Comparison of ENCODE assay signal across 19 mouse cellular contexts in genomic region chr9:114416646-114417517, GRCm38 (mm10). TPM values are rescaled to one million over a fixed set of nuclear protein-coding genes. Genes with fewer than 3 reads are reported as not detected.
A peak's percentile ranks its signal among the peaks of the same experiment; 100 is the strongest.
DNase-seq lines count a peak whose midpoint lies in the region; ATAC-seq and TF ChIP-seq lines count a peak whose summit lies in the region.
"Had no signal": no experiment of that assay in that cellular context is flagged by ENCODE, and none has a peak within 500 bp of the region (broad histone marks: within the 10 kb centered on the region; RNA-seq: fewer than 3 reads in every experiment).

No protein-coding gene starts in this region.

- no peak overlapping the region for H3K27ac ChIP-seq in midbrain, embryonic 11.5 days (ENCODE audit: low read depth, low read length)
- no peak overlapping the region for H3K27ac ChIP-seq in midbrain, postnatal 0 days (ENCODE audit: low read depth, low read length)
- no peak overlapping the region for H3K27ac ChIP-seq in forebrain, postnatal 0 days (ENCODE audit: low read depth, low read length)
- H3K27ac ChIP-seq: embryonic facial prominence, embryonic 13.5 days; forebrain, embryonic 15.5 days; limb, embryonic 10.5 days; liver, embryonic 15.5 days; neural tube, embryonic 15.5 days had no signal

- peak; percentile 23 for DNase-seq in midbrain, embryonic 11.5 days (ENCODE audit: low spot score, missing footprints)
- DNase-seq in midbrain, postnatal 0 days (ENCODE audit: low spot score), result no peak
- peak; percentile 48 to 67 for DNase-seq in kidney, adult 8-10 months
- peak; percentile 51 for DNase-seq in kidney, postnatal 14 days
- no peak for DNase-seq in adrenal gland, adult 8-10 months
- no peak for DNase-seq in forebrain, postnatal 0 days
- DNase-seq in gastrocnemius, adult 8-10 months (ENCODE audit: low spot score in 2 of 2), result no peak
- DNase-seq in Muller cell, postnatal 12 days (ENCODE audit: inconsistent ontology term), result no peak
- DNase-seq: cerebellum, adult 9-10 months; gastrocnemius, postnatal 36 days; lung, postnatal 10 days; midbrain, embryonic 14.5 days; right cerebral cortex, postnatal 25 days had no signal

- H3K4me2 ChIP-seq in midbrain, embryonic 11.5 days, result no peak overlapping the region
- no peak overlapping the region for H3K4me2 ChIP-seq in midbrain, postnatal 0 days (ENCODE audit: low read depth, low read length, poor library complexity, severe bottlenecking)
- H3K4me2 ChIP-seq in forebrain, postnatal 0 days (ENCODE audit: low read depth), result no peak overlapping the region
- H3K4me2 ChIP-seq: embryonic facial prominence, embryonic 13.5 days; forebrain, embryonic 15.5 days; liver, embryonic 15.5 days; neural tube, embryonic 15.5 days had no signal

- no peaks in the 10 kb centered on the region for H3K9me3 ChIP-seq in midbrain, embryonic 11.5 days (ENCODE audit: control insufficient read depth, low read length)
- H3K9me3 ChIP-seq in midbrain, postnatal 0 days (ENCODE audit: low read length), result no peaks in the 10 kb centered on the region
- no peaks in the 10 kb centered on the region for H3K9me3 ChIP-seq in forebrain, postnatal 0 days (ENCODE audit: low read length)
- H3K9me3 ChIP-seq: embryonic facial prominence, embryonic 13.5 days; forebrain, embryonic 15.5 days; limb, embryonic 10.5 days; liver, embryonic 15.5 days; neural tube, embryonic 15.5 days had no signal

- no peak overlapping the region for H3K9ac ChIP-seq in midbrain, embryonic 11.5 days (ENCODE audit: low read length)
- no peak overlapping the region for H3K9ac ChIP-seq in midbrain, postnatal 0 days (replicated peaks; ENCODE audit: low read length, poor library complexity, severe bottlenecking)
- no peak overlapping the region for H3K9ac ChIP-seq in forebrain, postnatal 0 days
- H3K9ac ChIP-seq: embryonic facial prominence, embryonic 13.5 days; forebrain, embryonic 15.5 days; liver, embryonic 15.5 days; neural tube, embryonic 15.5 days had no signal

- no peak overlapping the region for H3K4me3 ChIP-seq in midbrain, embryonic 11.5 days (ENCODE audit: low read depth, low read length)
- H3K4me3 ChIP-seq in midbrain, postnatal 0 days (ENCODE audit: low read depth, low read length), result no peak overlapping the region
- H3K4me3 ChIP-seq in forebrain, postnatal 0 days (ENCODE audit: low read depth, low read length), result no peak overlapping the region
- H3K4me3 ChIP-seq: embryonic facial prominence, embryonic 13.5 days; forebrain, embryonic 15.5 days; limb, embryonic 10.5 days; liver, embryonic 15.5 days; neural tube, embryonic 15.5 days had no signal

- TF ChIP-seq CTCF in midbrain, postnatal 0 days (IDR thresholded peaks at IDR 0.05), result no peak
- no peak for TF ChIP-seq CTCF in forebrain, postnatal 0 days (IDR thresholded peaks at IDR 0.05; ENCODE audit: low read depth)

- no peaks in the 10 kb centered on the region for H3K27me3 ChIP-seq in midbrain, embryonic 11.5 days (ENCODE audit: control insufficient read depth, insufficient read depth, low read length)
- H3K27me3 ChIP-seq in midbrain, postnatal 0 days (ENCODE audit: insufficient read depth, low read length), result no peaks in the 10 kb centered on the region
- H3K27me3 ChIP-seq in forebrain, postnatal 0 days (ENCODE audit: insufficient read depth, low read length), result no peaks in the 10 kb centered on the region
- H3K27me3 ChIP-seq: CH12.LX; embryonic facial prominence, embryonic 13.5 days; forebrain, embryonic 15.5 days; liver, embryonic 15.5 days; neural tube, embryonic 15.5 days had no signal

- H3K36me3 ChIP-seq in midbrain, embryonic 11.5 days (ENCODE audit: control insufficient read depth, insufficient read depth, low read length), result no peaks in the 10 kb centered on the region; the same call in 1 of the 2 replicates
- H3K36me3 ChIP-seq in midbrain, postnatal 0 days (ENCODE audit: insufficient read depth, low read length), result no peaks in the 10 kb centered on the region
- H3K36me3 ChIP-seq in forebrain, postnatal 0 days (ENCODE audit: insufficient read depth), result no peaks in the 10 kb centered on the region
- H3K36me3 ChIP-seq: forebrain, embryonic 15.5 days; neural tube, embryonic 15.5 days had no signal

- WGBS in midbrain, embryonic 11.5 days, result 93% methylated on average over 21 of the region's 21 CpGs
- WGBS in midbrain, postnatal 0 days, result 96% methylated on average over 21 of the region's 21 CpGs
- WGBS in forebrain, postnatal 0 days, result 95% methylated on average over 21 of the region's 21 CpGs

- no peaks in the 10 kb centered on the region for H3K4me1 ChIP-seq in midbrain, embryonic 11.5 days (ENCODE audit: control insufficient read depth, insufficient read depth, low read length)
- no peaks in the 10 kb centered on the region for H3K4me1 ChIP-seq in midbrain, postnatal 0 days (ENCODE audit: insufficient read depth, low read length)
- H3K4me1 ChIP-seq in forebrain, postnatal 0 days (ENCODE audit: insufficient read depth), result no peaks in the 10 kb centered on the region
- H3K4me1 ChIP-seq: embryonic facial prominence, embryonic 13.5 days; forebrain, embryonic 15.5 days; limb, embryonic 10.5 days; neural tube, embryonic 15.5 days had no signal

- no peak for ATAC-seq in midbrain, embryonic 11.5 days (ENCODE audit: low FRiP score)
- ATAC-seq in midbrain, postnatal 0 days (ENCODE audit: low FRiP score), result no peak
- no peak for ATAC-seq in forebrain, postnatal 0 days
- ATAC-seq: forebrain, embryonic 15.5 days had no signal

RNA-seq across cellular contexts. Expression of gene Tmppe, which starts 16.0 kb away (rescaled TPM):
- 3.1 and 3.8 TPM in 2 replicates for polyA plus RNA-seq in midbrain, embryonic 11.5 days (2014; fragmentation: Nextera tagmentation; extraction: Ambion mirVana)
- total RNA-seq in midbrain, postnatal 0 days (2014; rRNA removed), result 6.4 and 6.6 TPM in 2 replicates
- polyA plus RNA-seq in midbrain, postnatal 0 days (2015; fragmentation: Nextera tagmentation; extraction: Ambion mirVana), result 6.4 and 7.4 TPM in 2 replicates
- total RNA-seq in adrenal gland, adult 8-10 months (2022), result 10 to 100 TPM in 3 of 4 experiments, 1 to 10 TPM in 1; 9.2 to 11.6 (median 10.4) TPM
- total RNA-seq in forebrain, postnatal 0 days (2014; rRNA removed), result 4.5 and 5.5 TPM in 2 replicates
- 4.6 and 6.8 TPM in 2 replicates for polyA plus RNA-seq in forebrain, postnatal 0 days (2015; fragmentation: Nextera tagmentation; extraction: Ambion mirVana)
- 1 to 10 TPM; 1.1 to 1.7 (median 1.4) TPM for total RNA-seq in gastrocnemius, adult 8-10 months (2022)

RNA-seq across cellular contexts. Expression of gene Glb1, which starts 16.0 kb away (rescaled TPM):
- 20.9 and 25.6 TPM in 2 replicates for polyA plus RNA-seq in midbrain, embryonic 11.5 days (2014; fragmentation: Nextera tagmentation; extraction: Ambion mirVana)
- 29.6 and 38.0 TPM in 2 replicates for total RNA-seq in midbrain, postnatal 0 days (2014; rRNA removed)
- polyA plus RNA-seq in midbrain, postnatal 0 days (2015; fragmentation: Nextera tagmentation; extraction: Ambion mirVana), result 32.1 and 35.3 TPM in 2 replicates
- total RNA-seq in adrenal gland, adult 8-10 months (2022), result 10 to 100 TPM; 37.0 to 40.6 (median 38.1) TPM
- 21.8 and 26.1 TPM in 2 replicates for total RNA-seq in forebrain, postnatal 0 days (2014; rRNA removed)
- polyA plus RNA-seq in forebrain, postnatal 0 days (2015; fragmentation: Nextera tagmentation; extraction: Ambion mirVana), result 27.5 and 32.3 TPM in 2 replicates
- total RNA-seq in gastrocnemius, adult 8-10 months (2022), result 1 to 10 TPM; 2.7 to 3.4 (median 3.0) TPM

RNA-seq across cellular contexts. Expression of gene Crtap, which starts 26.4 kb away (rescaled TPM):
- polyA plus RNA-seq in midbrain, embryonic 11.5 days (2014; fragmentation: Nextera tagmentation; extraction: Ambion mirVana), result 37.6 and 38.7 TPM in 2 replicates
- 12.6 and 21.4 TPM in 2 replicates for total RNA-seq in midbrain, postnatal 0 days (2014; rRNA removed)
- 25.8 and 26.0 TPM in 2 replicates for polyA plus RNA-seq in midbrain, postnatal 0 days (2015; fragmentation: Nextera tagmentation; extraction: Ambion mirVana)
- total RNA-seq in adrenal gland, adult 8-10 months (2022), result 100 to 1,000 TPM; 103 to 145 (median 123) TPM
- 7.0 and 14.2 TPM in 2 replicates for total RNA-seq in forebrain, postnatal 0 days (2014; rRNA removed)
- 23.8 and 25.5 TPM in 2 replicates for polyA plus RNA-seq in forebrain, postnatal 0 days (2015; fragmentation: Nextera tagmentation; extraction: Ambion mirVana)
- 1 to 10 TPM; 5.1 to 8.9 (median 6.4) TPM for total RNA-seq in gastrocnemius, adult 8-10 months (2022)

Comparison
In these comparisons a context has a peak if more than half of its experiments do, and no peak if none do; other contexts are left out.
1. DNase-seq: peak in midbrain, embryonic 11.5 days (single experiment), kidney, adult 8-10 months (2 of 2) and kidney, postnatal 14 days (single experiment); none in midbrain, postnatal 0 days (single experiment), adrenal gland, adult 8-10 months (single experiment), forebrain, postnatal 0 days (single experiment), gastrocnemius, adult 8-10 months (0 of 2) and Muller cell, postnatal 12 days (single experiment).